ENCODE assay signal across 7 mouse cellular contexts in genomic region chr5:52617711-52618347, GRCm38 (mm10). TPM values are rescaled to one million over a fixed set of nuclear protein-coding genes. Genes with fewer than 3 reads are reported as not detected.
A peak's percentile ranks its signal among the peaks of the same experiment; 100 is the strongest.
DNase-seq lines count a peak whose midpoint lies in the region; ATAC-seq and TF ChIP-seq lines count a peak whose summit lies in the region.

No protein-coding gene starts in this region.

- H3K4me1 ChIP-seq in lung, embryonic 15.5 days, result peaks cover 27% of the 10 kb centered on the region
- peaks cover 20% of the 10 kb centered on the region for H3K4me1 ChIP-seq in forebrain, embryonic 12.5 days
- H3K4me1 ChIP-seq in limb, embryonic 10.5 days, result peaks cover 41% of the 10 kb centered on the region
- peaks cover 38% of the 10 kb centered on the region for H3K4me1 ChIP-seq in olfactory bulb, adult 2 months (ENCODE audit: control insufficient read depth, insufficient read depth, low read length)
- peaks cover 10% of the 10 kb centered on the region for H3K4me1 ChIP-seq in cerebellum, adult 2 months (ENCODE audit: control insufficient read depth, insufficient read depth, low read length)

- no peak overlapping the region for H3K9ac ChIP-seq in lung, embryonic 15.5 days
- no peak overlapping the region for H3K9ac ChIP-seq in forebrain, embryonic 12.5 days

- no peak overlapping the region for H3K4me3 ChIP-seq in lung, embryonic 15.5 days
- peak overlapping the region; percentile 40 for H3K4me3 ChIP-seq in forebrain, embryonic 12.5 days (replicated peaks)
- peak overlapping the region; percentile 59 for H3K4me3 ChIP-seq in limb, embryonic 10.5 days
- peak overlapping the region; percentile 36; the same call in 1 of the 2 replicates for H3K4me3 ChIP-seq in olfactory bulb, adult 2 months (ENCODE audit: insufficient read depth, low read depth, low read length)
- no peak overlapping the region for H3K4me3 ChIP-seq in cerebellum, adult 2 months (replicated peaks; ENCODE audit: insufficient read depth, low read depth, low read length)

- peaks cover 7% of the 10 kb centered on the region; the same call in 1 of the 2 replicates for H3K27me3 ChIP-seq in lung, embryonic 15.5 days
- peaks cover 22% of the 10 kb centered on the region for H3K27me3 ChIP-seq in forebrain, embryonic 12.5 days
- peaks cover 30% of the 10 kb centered on the region for H3K27me3 ChIP-seq in limb, embryonic 10.5 days (ENCODE audit: low read depth, poor library complexity, severe bottlenecking)
- no peaks in the 10 kb centered on the region for H3K27me3 ChIP-seq in cerebellum, adult 2 months (ENCODE audit: control insufficient read depth, insufficient read depth, low read length)

- DNase-seq in lung, postnatal 14 days, result no peak
- no peak for DNase-seq in limb, embryonic 10.5 days (ENCODE audit: low spot score)
- no peak for DNase-seq in cerebellum, adult 18-20 months
- no peak for DNase-seq in cerebellum, adult 2 months

- ATAC-seq in lung, embryonic 15.5 days (ENCODE audit: borderline replicate concordance, extremely low read depth, low FRiP score, low TSS enrichment), result peak; percentile 21; the same call in 1 of the 2 replicates
- ATAC-seq in forebrain, embryonic 12.5 days (ENCODE audit: low FRiP score), result peak; percentile 54

- 58% methylated on average over 9 of the region's 9 CpGs for WGBS in lung, embryonic 15.5 days
- 30% methylated on average over 9 of the region's 9 CpGs for WGBS in forebrain, embryonic 12.5 days
- 43% methylated on average over 9 of the region's 9 CpGs for WGBS in limb, embryonic 10.5 days
- 34% methylated on average over 9 of the region's 9 CpGs for WGBS in olfactory bulb, adult 2 months
- WGBS in cerebellum, adult 2 months, result 80% methylated on average over 9 of the region's 9 CpGs

- H3K36me3 ChIP-seq in lung, embryonic 15.5 days, result no peaks in the 10 kb centered on the region
- no peaks in the 10 kb centered on the region for H3K36me3 ChIP-seq in forebrain, embryonic 12.5 days (replicated peaks)
- H3K36me3 ChIP-seq in limb, embryonic 10.5 days, result no peaks in the 10 kb centered on the region

- H3K9me3 ChIP-seq in lung, embryonic 15.5 days, result no peaks in the 10 kb centered on the region
- no peaks in the 10 kb centered on the region for H3K9me3 ChIP-seq in forebrain, embryonic 12.5 days
- no peaks in the 10 kb centered on the region for H3K9me3 ChIP-seq in limb, embryonic 10.5 days (replicated peaks)

- TF ChIP-seq CTCF in olfactory bulb, adult 2 months (IDR thresholded peaks at IDR 0.05; ENCODE audit: insufficient read depth, low read depth, low read length), result no peak
- TF ChIP-seq CTCF in cerebellum, adult 2 months (IDR thresholded peaks at IDR 0.05; ENCODE audit: borderline replicate concordance, insufficient read depth, low read depth, low read length), result no peak

- peak overlapping the region; percentile 86 for H3K4me2 ChIP-seq in lung, embryonic 15.5 days
- H3K4me2 ChIP-seq in forebrain, embryonic 12.5 days, result peak overlapping the region; percentile 74

- H3K27ac ChIP-seq in lung, embryonic 15.5 days, result no peak overlapping the region
- peak overlapping the region; percentile 82 for H3K27ac ChIP-seq in forebrain, embryonic 12.5 days
- peak overlapping the region; percentile 54; the same call in 1 of the 2 replicates for H3K27ac ChIP-seq in limb, embryonic 10.5 days
- H3K27ac ChIP-seq in olfactory bulb, adult 2 months (ENCODE audit: insufficient read depth, low read depth, low read length), result peak overlapping the region; percentile 96
- no peak overlapping the region for H3K27ac ChIP-seq in cerebellum, adult 2 months (ENCODE audit: insufficient read depth, low read length)

- no peak for TF ChIP-seq POLR2A in olfactory bulb, adult 2 months (IDR thresholded peaks at IDR 0.05; ENCODE audit: insufficient read depth, low read depth, low read length)
- no peak for TF ChIP-seq POLR2A in cerebellum, adult 2 months (IDR thresholded peaks at IDR 0.05; ENCODE audit: borderline replicate concordance, insufficient read depth, low read length)

RNA-seq across cellular contexts. Expression of gene Lgi2, which starts 51.6 kb away (rescaled TPM):
- polyA plus RNA-seq in lung, embryonic 15.5 days (2015; fragmentation: Nextera tagmentation; extraction: Ambion mirVana), result 2.1 and 2.2 TPM in 2 replicates
- 1.3 and 1.4 TPM in 2 replicates for polyA plus RNA-seq in forebrain, embryonic 12.5 days (2016; fragmentation: Nextera tagmentation; extraction: Ambion mirVana)
- 0.88 and 1.1 TPM in 2 replicates for polyA plus RNA-seq in limb, embryonic 10.5 days (2016; fragmentation: Nextera tagmentation; extraction: Ambion mirVana)
- not detected in 2 replicates for polyA plus RNA-seq in olfactory bulb, adult 2 months (2012; ENCODE audit: insufficient read depth, insufficient read length, low replicate concordance, missing spikeins)
- 47.0 and 52.0 TPM in 2 replicates for polyA plus RNA-seq in cerebellum, adult 2 months (2012; rRNA removed)

RNA-seq across cellular contexts. Expression of gene Sepsecs, which starts 51.7 kb away (rescaled TPM):
- 8.1 and 9.3 TPM in 2 replicates for polyA plus RNA-seq in lung, embryonic 15.5 days (2015; fragmentation: Nextera tagmentation; extraction: Ambion mirVana)
- 9.1 and 9.7 TPM in 2 replicates for polyA plus RNA-seq in forebrain, embryonic 12.5 days (2016; fragmentation: Nextera tagmentation; extraction: Ambion mirVana)
- polyA plus RNA-seq in limb, embryonic 10.5 days (2016; fragmentation: Nextera tagmentation; extraction: Ambion mirVana), result 7.1 and 8.2 TPM in 2 replicates
- not detected in 2 replicates for polyA plus RNA-seq in olfactory bulb, adult 2 months (2012; ENCODE audit: insufficient read depth, insufficient read length, low replicate concordance, missing spikeins)
- 9.9 and 11.7 TPM in 2 replicates for polyA plus RNA-seq in cerebellum, adult 2 months (2012; rRNA removed)

Comparison
In these comparisons a context has a peak if more than half of its experiments do, and no peak if none do; other contexts are left out.
1. H3K27ac ChIP-seq: peak in forebrain, embryonic 12.5 days (single experiment), limb, embryonic 10.5 days (single experiment) and olfactory bulb, adult 2 months (single experiment); none in lung, embryonic 15.5 days (single experiment) and cerebellum, adult 2 months (single experiment).
2. H3K4me3 ChIP-seq: peak in forebrain, embryonic 12.5 days (single experiment), limb, embryonic 10.5 days (single experiment) and olfactory bulb, adult 2 months (single experiment); none in lung, embryonic 15.5 days (single experiment) and cerebellum, adult 2 months (single experiment).